Comparison of ENCODE assay signal across 19 mouse cellular contexts in the genomic region with DNA sequence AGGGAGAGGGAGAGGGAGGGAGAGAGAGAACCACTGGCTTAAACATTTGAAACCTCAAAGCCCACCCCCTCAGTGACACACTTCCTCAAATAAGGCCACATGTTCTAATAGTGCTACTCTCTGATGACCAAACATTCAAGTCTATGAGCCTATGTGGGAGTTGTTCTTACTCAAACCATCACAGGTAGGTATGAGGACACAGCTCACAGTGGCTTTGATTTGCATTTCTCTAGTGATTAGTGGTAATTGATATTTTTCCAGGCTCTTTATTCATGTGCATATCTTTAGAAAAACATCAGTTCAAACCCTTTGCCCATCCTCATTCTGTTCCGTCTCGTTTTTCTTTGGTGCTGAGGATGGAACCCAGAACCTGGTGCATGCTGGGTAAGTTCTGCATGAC. TPM values are rescaled to one million over a fixed set of nuclear protein-coding genes. Genes with fewer than 3 reads are reported as not detected.
DNase-seq lines count a peak whose midpoint lies in the region.
"Had no signal": no experiment of that assay in that cellular context is flagged by ENCODE, and none has a peak within 500 bp of the region (broad histone marks: within the 10 kb centered on the region; RNA-seq: fewer than 3 reads in every experiment).

No protein-coding gene starts in this region.

- no peaks in the 10 kb centered on the region for H3K36me3 ChIP-seq in splenic B cell, adult 2 months (ENCODE audit: control insufficient read depth, insufficient read depth, low read length, poor library complexity, severe bottlenecking)
- H3K36me3 ChIP-seq: embryonic facial prominence, embryonic 10.5 days; embryonic facial prominence, embryonic 12.5 days; forebrain, embryonic 15.5 days; G1E had no signal

- DNase-seq in A20 (ENCODE audit: low read depth, low spot score) = peak; percentile 27
- DNase-seq in B cell, adult 2 months = peak; percentile 17 to 28
- peak; percentile 52 for DNase-seq in splenic B cell, adult 2 months (ENCODE audit: low read depth, low spot score)
- DNase-seq in gastrocnemius, postnatal 36 days = no peak
- no peak for DNase-seq in kidney, postnatal 25 days
- DNase-seq: adrenal gland, adult 8-10 months; adrenal gland, postnatal 14 days; adrenal gland, postnatal 36 days; cerebellum, adult 11-12 months; cerebellum, adult 2 months; cerebellum, adult 9-10 months; cerebellum, postnatal 10 days; cerebellum, postnatal 25 days; forebrain, postnatal 0 days had no signal

- no peaks in the 10 kb centered on the region for H3K27me3 ChIP-seq in splenic B cell, adult 2 months (ENCODE audit: control insufficient read depth, insufficient read depth, low read length, poor library complexity, severe bottlenecking)
- H3K27me3 ChIP-seq: embryonic facial prominence, embryonic 12.5 days; forebrain, embryonic 13.5 days; forebrain, embryonic 15.5 days had no signal

- intact Hi-C loops in gastrocnemius, postnatal 36 days (cut with DNase I) = no loop called here

RNA-seq across cellular contexts. Expression of a gene that starts 59.5 kb away (rescaled TPM):
- under 1 TPM in 1 of 2 experiments, not detected in 1; 0.15 TPM for total RNA-seq in gastrocnemius, postnatal 36 days (2021)
- total RNA-seq: forebrain, postnatal 0 days; G1E had no signal

Comparison
In these comparisons a context has a peak if more than half of its experiments do, and no peak if none do; other contexts are left out.
1. DNase-seq: peak in A20 (single experiment), B cell, adult 2 months (2 of 2) and splenic B cell, adult 2 months (single experiment); none in gastrocnemius, postnatal 36 days (0 of 2) and kidney, postnatal 25 days (0 of 2).